Mouse (Mus musculus): ENCODE results near the gene Fam25c. TPM values are rescaled to one million over a fixed set of nuclear protein-coding genes. Genes with fewer than 3 reads are reported as not detected.
A peak's percentile ranks its signal among the peaks of the same experiment; 100 is the strongest.

Fam25c gene
- total and polyA plus RNA-seq, 3 experiments: not detected

DNA sequence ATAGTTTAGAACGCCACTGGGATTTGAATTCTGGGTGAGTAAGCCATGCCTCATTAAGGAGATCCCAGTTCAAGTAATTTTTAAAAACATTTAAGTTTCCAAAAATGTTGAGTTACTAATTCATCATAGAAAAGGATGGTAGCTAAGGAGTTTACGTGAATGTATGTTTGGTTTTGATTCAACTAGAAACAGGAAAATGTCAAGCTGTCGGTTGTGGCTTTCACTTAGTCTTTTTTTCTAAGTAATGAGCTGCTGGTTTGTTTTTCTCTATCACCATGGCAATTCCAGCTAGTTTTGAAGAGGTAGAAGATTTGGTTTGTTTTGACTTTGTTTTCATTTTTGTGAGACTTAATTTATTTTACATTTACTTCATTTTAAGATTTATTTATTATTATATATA, 37.8 kb downstream of the Fam25c start:
- Histone ChIP-seq H3K4me1 (ENCODE audit: control insufficient read depth in 1 of 2, insufficient read depth in 2 of 2, low read length in 2 of 2) (peaks cover 9 to 19% of the 10 kb centered on the region in 2 experiments), H3K9me3 (replicated peaks; ENCODE audit: insufficient read depth, low read length) (no peaks in the 10 kb centered on the region), H3K36me3 (ENCODE audit: control insufficient read depth in 1 of 2, insufficient read depth in 2 of 2, low read length in 2 of 2) (peaks cover 23 to 24% of the 10 kb centered on the region in 2 experiments), H3K79me2 (ENCODE audit: control insufficient read depth, insufficient read depth, low read length, poor library complexity) (peaks cover 30% of the 10 kb centered on the region), H3K4me3 (ENCODE audit: control insufficient read depth in 1 of 2, insufficient read depth in 1 of 2, low read depth in 2 of 2, low read length in 2 of 2) (no peak overlapping the region), H3K27me3 (ENCODE audit: control insufficient read depth in 1 of 2, insufficient read depth in 2 of 2, low read length in 2 of 2) (no peaks in the 10 kb centered on the region), H3K27ac (ENCODE audit: control insufficient read depth, low read depth, low read length) (no peak overlapping the region), H3K9ac (ENCODE audit: control insufficient read depth, low read depth, low read length, poor library complexity, severe bottlenecking) (no peak overlapping the region)
- no peak for DNase-seq (ENCODE audit: low read depth, low spot score)
- TF ChIP-seq POLR2A (IDR thresholded peaks at IDR 0.05; ENCODE audit: control insufficient read depth in 1 of 2, insufficient read depth in 1 of 2, low read depth in 1 of 2, low read length in 2 of 2, poor library complexity in 1 of 2): no peak
- no peak for TF ChIP-seq EP300 (IDR thresholded peaks at IDR 0.05; ENCODE audit: low read depth in 1 of 2, low read length in 2 of 2)
- no peak for TF ChIP-seq ZMIZ1 (IDR thresholded peaks at IDR 0.05; ENCODE audit: low read depth, low read length)

DNA sequence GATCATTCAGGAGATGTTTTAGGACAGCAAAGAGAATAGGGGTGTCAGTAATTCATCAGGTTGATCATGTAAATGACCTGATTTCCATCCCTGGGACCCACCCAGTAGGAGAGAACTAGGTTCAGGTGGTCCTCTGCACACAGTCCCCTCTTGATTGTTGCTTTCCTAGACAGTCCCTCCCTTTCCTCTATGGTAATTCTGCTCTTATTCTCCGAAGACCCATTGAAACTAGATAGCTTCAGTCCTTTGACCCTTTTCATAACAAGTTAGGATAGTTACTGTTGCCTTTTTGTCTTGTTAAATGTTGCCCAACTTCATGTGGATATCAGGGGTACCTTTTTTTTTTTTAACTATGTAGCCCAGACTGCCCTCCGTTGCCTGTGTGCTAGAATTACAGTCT, 38.9 kb downstream of the Fam25c start:
- peaks cover 19 to 24% of the 10 kb centered on the region in 2 experiments for H3K36me3 ChIP-seq (ENCODE audit: control insufficient read depth in 1 of 2, insufficient read depth in 2 of 2, low read length in 2 of 2)
- peaks cover 9 to 19% of the 10 kb centered on the region in 2 experiments for H3K4me1 ChIP-seq (ENCODE audit: control insufficient read depth in 1 of 2, insufficient read depth in 2 of 2, low read length in 2 of 2)
- no peak overlapping the region for H3K9ac ChIP-seq (ENCODE audit: control insufficient read depth, low read depth, low read length, poor library complexity, severe bottlenecking)
- H3K27me3 ChIP-seq (ENCODE audit: control insufficient read depth in 1 of 2, insufficient read depth in 2 of 2, low read length in 2 of 2): no peaks in the 10 kb centered on the region
- 0 out of 2 replicates have a peak, but pooled peaks have one; percentile 43 for TF ChIP-seq ZNF384 (IDR thresholded peaks at IDR 0.05; ENCODE audit: low read depth, low read length)
- no peak for TF ChIP-seq UBTF (IDR thresholded peaks at IDR 0.05; ENCODE audit: borderline replicate concordance, insufficient read depth, low read depth, low read length)
- H3K79me2 ChIP-seq (ENCODE audit: control insufficient read depth, insufficient read depth, low read length, poor library complexity): peaks cover 39% of the 10 kb centered on the region
- H3K9me3 ChIP-seq (replicated peaks; ENCODE audit: insufficient read depth, low read length): no peaks in the 10 kb centered on the region
- DNase-seq (ENCODE audit: low read depth, low spot score): no peak
- H3K27ac ChIP-seq (ENCODE audit: control insufficient read depth, low read depth, low read length): no peak overlapping the region
- H3K4me3 ChIP-seq (ENCODE audit: control insufficient read depth in 1 of 2, insufficient read depth in 1 of 2, low read depth in 2 of 2, low read length in 2 of 2): no peak overlapping the region

DNA sequence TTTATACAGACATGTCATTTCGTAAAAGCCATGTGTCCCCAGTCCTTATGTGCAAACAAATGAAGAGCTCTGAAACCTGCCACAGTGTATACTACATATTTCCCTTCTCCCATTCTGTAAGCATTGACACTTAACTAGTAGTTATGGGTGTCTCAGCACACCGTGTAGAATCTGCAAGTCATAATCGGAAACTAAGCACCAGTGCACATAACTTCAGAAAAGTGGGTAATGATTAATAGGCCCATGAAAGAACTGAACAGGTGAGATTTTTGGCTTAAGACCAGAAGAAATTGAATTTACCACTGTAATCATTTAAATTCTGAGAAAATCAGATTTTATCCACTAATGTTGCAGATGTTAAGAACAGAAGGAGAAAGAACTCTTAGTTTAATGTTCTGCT, 40.4 kb downstream of the Fam25c start:
- Histone ChIP-seq H3K9me3 (replicated peaks; ENCODE audit: insufficient read depth, low read length) (no peaks in the 10 kb centered on the region), H3K27ac (ENCODE audit: control insufficient read depth, low read depth, low read length) (no peak overlapping the region), H3K4me3 (ENCODE audit: control insufficient read depth in 1 of 2, insufficient read depth in 1 of 2, low read depth in 2 of 2, low read length in 2 of 2) (peak overlapping the region in 1 of 2 experiments; percentile 24; a peak in 1 of 4 replicates), H3K9ac (ENCODE audit: control insufficient read depth, low read depth, low read length, poor library complexity, severe bottlenecking) (no peak overlapping the region), H3K36me3 (ENCODE audit: control insufficient read depth in 1 of 2, insufficient read depth in 2 of 2, low read length in 2 of 2) (peaks cover 14 to 24% of the 10 kb centered on the region in 2 experiments), H3K27me3 (ENCODE audit: control insufficient read depth in 1 of 2, insufficient read depth in 2 of 2, low read length in 2 of 2) (no peaks in the 10 kb centered on the region), H3K79me2 (ENCODE audit: control insufficient read depth, insufficient read depth, low read length, poor library complexity) (peaks cover 51% of the 10 kb centered on the region), H3K4me1 (ENCODE audit: control insufficient read depth in 1 of 2, insufficient read depth in 2 of 2, low read length in 2 of 2) (peaks cover 9 to 19% of the 10 kb centered on the region in 2 experiments)
- TF ChIP-seq MAFK (IDR thresholded peaks at IDR 0.05; ENCODE audit: borderline replicate concordance, low read depth, low read length) (no peak), MXI1 (IDR thresholded peaks at IDR 0.05; ENCODE audit: low read depth, low read length) (no peak), CTCF (IDR thresholded peaks at IDR 0.05 in 2 of 3, conservative IDR thresholded peaks at IDR 0.05 in 1 of 3; ENCODE audit: control insufficient read depth in 1 of 3, insufficient read depth in 1 of 3, low read depth in 2 of 3, low read length in 3 of 3, poor library complexity in 1 of 3, severe bottlenecking in 1 of 3) (no peak), ELF1 (IDR thresholded peaks at IDR 0.05; ENCODE audit: low read depth, low read length) (no peak), USF2 (IDR thresholded peaks at IDR 0.05; ENCODE audit: borderline replicate concordance in 1 of 2, insufficient read depth in 1 of 2, low read depth in 1 of 2, low read length in 2 of 2) (no peak), CHD1 (IDR thresholded peaks at IDR 0.05; ENCODE audit: low read depth, low read length) (no peak), ZKSCAN1 (IDR thresholded peaks at IDR 0.05; ENCODE audit: low read depth, low read length) (no peak), ETS1 (IDR thresholded peaks at IDR 0.05; ENCODE audit: low read depth, low read length) (no peak), POLR2AphosphoS2 (IDR thresholded peaks at IDR 0.05; ENCODE audit: low read length) (no peak), KAT2A (conservative IDR thresholded peaks at IDR 0.05; ENCODE audit: low read depth, low read length) (no peak), BHLHE40 (IDR thresholded peaks at IDR 0.05; ENCODE audit: borderline replicate concordance, low read depth, low read length) (no peak), RCOR1 (IDR thresholded peaks at IDR 0.05; ENCODE audit: low read depth, low read length) (no peak), ZNF384 (IDR thresholded peaks at IDR 0.05; ENCODE audit: low read depth, low read length) (no peak), E2F4 (IDR thresholded peaks at IDR 0.05; ENCODE audit: borderline replicate concordance, low read depth, low read length) (no peak), UBTF (IDR thresholded peaks at IDR 0.05; ENCODE audit: borderline replicate concordance, insufficient read depth, low read depth, low read length) (no peak)
- no peak for DNase-seq (ENCODE audit: low read depth, low spot score)

Data from MEL (cell line).